Mouse (Mus musculus) CH12.LX (cell line): Measurements from ENCODE around the gene Cdv3. TPM values are rescaled to one million over a fixed set of nuclear protein-coding genes. Genes with fewer than 3 reads are reported as not detected.

Experiments used
- DNase-seq: peaks from one replicate; pipeline ENCODE4 v3.0.0-alpha.2; 2013; ENCODE audit errors: extremely low read depth
- H3K27ac ChIP-seq: 2 replicates; pipeline ENCODE4 v1.5.1; 2012; ENCODE audit warnings: low read depth, mild to moderate bottlenecking, control low read depth, moderate library complexity; ENCODE audit not compliant: insufficient read depth
- H3K27me3 ChIP-seq: replicated peaks from 2 replicates; pipeline ENCODE3; 2012; ENCODE audit warnings: inconsistent platforms
- H3K36me3 ChIP-seq, 2 experiments: replicated peaks in 1 of 2; 2 replicates each; pipeline versions ENCODE3 to v1.6.1; 2012; ENCODE audit warnings: inconsistent platforms in 1 of 2, low read length in 1 of 2, mild to moderate bottlenecking in 1 of 2, mixed read lengths in 1 of 2, moderate library complexity in 1 of 2; ENCODE audit not compliant: control insufficient read depth in 1 of 2, insufficient read depth in 1 of 2
- H3K4me1 ChIP-seq, 2 experiments: 2 replicates each; pipeline ENCODE4 v1.6.1; 2012; ENCODE audit warnings: inconsistent platforms in 1 of 2, moderate library complexity in 1 of 2; ENCODE audit not compliant: insufficient read depth in 2 of 2, control insufficient read depth in 1 of 2
- H3K4me2 ChIP-seq: 2 replicates; pipeline ENCODE4 v1.6.1; 2012; ENCODE audit warnings: low read depth, mild to moderate bottlenecking, control low read depth; ENCODE audit not compliant: poor library complexity, insufficient read depth, severe bottlenecking
- H3K4me3 ChIP-seq, 3 experiments: fragments of 150-350 bp in 1 of 3; sonication (generic) in 1 of 3; replicated peaks in 1 of 3; 2 replicates each; pipeline versions ENCODE3 to v1.5.1; 2011 to 2012; ENCODE audit warnings: low read depth in 2 of 3, low read length in 2 of 3, mild to moderate bottlenecking in 2 of 3, moderate library complexity in 2 of 3, control low read depth in 1 of 3, improper control_type of control experiment in 1 of 3, inconsistent platforms in 1 of 3, mixed read lengths in 1 of 3; ENCODE audit not compliant: poor library complexity in 1 of 3
- H3K79me2 ChIP-seq: replicated peaks from 2 replicates; pipeline ENCODE4 v1.6.1; 2012; ENCODE audit warnings: mild to moderate bottlenecking, moderate library complexity; ENCODE audit not compliant: control insufficient read depth, poor library complexity, insufficient read depth, severe bottlenecking; ENCODE audit errors: extremely low read depth
- H3K9ac ChIP-seq: 2 replicates; pipeline ENCODE4 v1.6.1; 2012; ENCODE audit warnings: low read depth, mild to moderate bottlenecking, control low read depth, moderate library complexity; ENCODE audit not compliant: insufficient read depth
- H3K9me3 ChIP-seq: replicated peaks from 2 replicates; pipeline ENCODE3; 2012; ENCODE audit warnings: low read length, inconsistent platforms, mixed read lengths
- BHLHE40 ChIP-seq: IDR thresholded peaks from 2 replicates; pipeline ENCODE4 v1.6.1; 2011; ENCODE audit warnings: mild to moderate bottlenecking, low read depth, low read length, improper control_type of control experiment
- ELF1 ChIP-seq: IDR thresholded peaks from 2 replicates; pipeline ENCODE4 v1.6.1; 2014; ENCODE audit warnings: low read depth, mild to moderate bottlenecking, inconsistent platforms, low read length, improper control_type of control experiment
- ETS1 ChIP-seq: conservative IDR thresholded peaks from 2 replicates; pipeline ENCODE4 v1.6.1; 2012; ENCODE audit warnings: low read depth, mild to moderate bottlenecking, inconsistent platforms, low read length, improper control_type of control experiment, moderate library complexity
- JUND ChIP-seq: conservative IDR thresholded peaks from 2 replicates; pipeline ENCODE4 v1.6.1; 2011; ENCODE audit warnings: low read depth, low read length, improper control_type of control experiment
- MAX ChIP-seq: IDR thresholded peaks from 2 replicates; pipeline ENCODE4 v1.6.1; 2011; ENCODE audit warnings: low read length, improper control_type of control experiment
- MEF2A ChIP-seq: IDR thresholded peaks from 2 replicates; pipeline ENCODE4 v1.6.1; 2014; ENCODE audit warnings: low read depth, mild to moderate bottlenecking, inconsistent platforms, low read length, improper control_type of control experiment, borderline replicate concordance
- NRF1 ChIP-seq: IDR thresholded peaks from 2 replicates; pipeline ENCODE4 v1.6.1; 2014; ENCODE audit warnings: low read depth, mild to moderate bottlenecking, inconsistent platforms, low read length, improper control_type of control experiment, moderate library complexity
- POLR2A ChIP-seq: IDR thresholded peaks from 2 replicates; pipeline ENCODE4 v1.6.1; 2011; ENCODE audit warnings: low read depth, mild to moderate bottlenecking, improper control_type of control experiment, low read length
- RAD21 ChIP-seq: IDR thresholded peaks from 2 replicates; pipeline ENCODE4 v1.6.1; 2011; ENCODE audit warnings: low read depth, mild to moderate bottlenecking, low read length, improper control_type of control experiment, moderate library complexity
- SMC3 ChIP-seq: IDR thresholded peaks from 2 replicates; pipeline ENCODE4 v1.6.1; 2011; ENCODE audit warnings: low read depth, low read length, improper control_type of control experiment
- UBTF ChIP-seq: IDR thresholded peaks from 2 replicates; pipeline ENCODE4 v1.6.1; 2012; ENCODE audit warnings: low read depth, mild to moderate bottlenecking, inconsistent platforms, low read length, improper control_type of control experiment, moderate library complexity
- USF1 ChIP-seq: IDR thresholded peaks from 2 replicates; pipeline ENCODE4 v1.6.1; 2014; ENCODE audit warnings: low read depth, mild to moderate bottlenecking, inconsistent platforms, low read length, improper control_type of control experiment
- ZC3H11A ChIP-seq: IDR thresholded peaks from 2 replicates; pipeline ENCODE4 v1.6.1; 2012; ENCODE audit warnings: low read depth, mild to moderate bottlenecking, inconsistent platforms, low read length, improper control_type of control experiment
- ZMIZ1 ChIP-seq: IDR thresholded peaks from 2 replicates; pipeline ENCODE4 v1.6.1; 2012; ENCODE audit warnings: low read depth, mild to moderate bottlenecking, inconsistent platforms, low read length, improper control_type of control experiment
- ZNF384 ChIP-seq: IDR thresholded peaks from 2 replicates; pipeline ENCODE4 v1.6.1; 2012; ENCODE audit warnings: low read depth, low read length, improper control_type of control experiment, inconsistent platforms
- dilution Hi-C: fragments of 300-500 bp; cut with MboI; formaldehyde crosslinking; loops from 2 replicates; pipeline ENCODE4 v1.14.3; 2020; ENCODE audit warnings: low sequenced_read_pairs; ENCODE audit not compliant: extremely low pct_unique_long_range_greater_than_20kb, extremely low pct_ligation_motif_present
- in situ Hi-C: fragments of 300-500 bp; cut with MboI; formaldehyde crosslinking; loops from 3 replicates; pipeline ENCODE4 v1.14.3; 2019; ENCODE audit warnings: low sequenced_read_pairs, low pct_ligation_motif_present, low pct_unique_long_range_greater_than_20kb, mixed read lengths
- polyA plus RNA-seq: library from polyadenylated mRNA; unstranded; fragments of >175 nt; gene quantifications from 2 replicates; pipeline ENCODE4 v1.2.1, GENCODE M21; 2012; ENCODE audit warnings: low read depth; ENCODE audit not compliant: insufficient read length
- total RNA-seq, 2 experiments: library from RNA; depleted of rRNA; stranded (reverse); fragments of 300-350 nt in 1 of 2; fragments of >200 nt in 1 of 2; gene quantifications; 2 replicates each; pipeline ENCODE4 v1.2.3; 2012 to 2014

Gene Cdv3
- total and polyA plus RNA-seq, 3 experiments = 189 to 341 (median 281) TPM

GRCm38 (mm10) chr9:103369951-103370350 lies 4.3 kb upstream of the Cdv3 start:
- Histone ChIP-seq H3K79me2 (peaks cover 4% of the 10 kb centered on the region), H3K4me3 (no peak overlapping the region), H3K36me3 (peaks cover 0 to 2% of the 10 kb centered on the region in 2 experiments), H3K4me1 (peaks cover 2 to 15% of the 10 kb centered on the region in 2 experiments; a peak in 3 of 4 replicates), H3K9ac (no peak overlapping the region), H3K4me2 (no peak overlapping the region), H3K27ac (no peak overlapping the region), H3K9me3 (no peaks in the 10 kb centered on the region), H3K27me3 (no peaks in the 10 kb centered on the region)
- no peak for DNase-seq
- dilution Hi-C loops (no loop called here), in situ Hi-C loops (loop anchor here (5.0 kb wide), 1 partner anchor 52 kb away; no protein-coding TSS in a partner anchor)
- no peak for TF ChIP-seq MEF2A
- TF ChIP-seq NRF1 = no peak
- TF ChIP-seq UBTF = no peak
- no peak for TF ChIP-seq MAX
- no peak for TF ChIP-seq ETS1
- no peak for TF ChIP-seq BHLHE40
- TF ChIP-seq ZMIZ1 = no peak
- TF ChIP-seq RAD21 = no peak

- dilution Hi-C loops (no loop called here), in situ Hi-C loops (loop anchor here (5.0 kb wide), 1 partner anchor 56 kb away; no protein-coding TSS in a partner anchor)
- Histone ChIP-seq H3K4me1 (peaks cover 2 to 25% of the 10 kb centered on the region in 2 experiments; a peak in 3 of 4 replicates), H3K9me3 (no peaks in the 10 kb centered on the region), H3K4me3 (peak overlapping the region; percentile 50 to 53 (median 52)), H3K27ac (0 out of 2 replicates have a peak overlapping the region, but pooled peaks have one; percentile 27), H3K9ac (peak overlapping the region; percentile 96), H3K79me2 (peaks cover 36% of the 10 kb centered on the region), H3K27me3 (no peaks in the 10 kb centered on the region), H3K36me3 (peaks cover 0 to 15% of the 10 kb centered on the region in 2 experiments), H3K4me2 (peak overlapping the region; percentile 96)
- TF ChIP-seq MAX = no peak
- TF ChIP-seq ZNF384 = no peak
- TF ChIP-seq UBTF = no peak
- no peak for TF ChIP-seq SMC3
- no peak for TF ChIP-seq ELF1
- no peak for TF ChIP-seq POLR2A
- no peak for TF ChIP-seq JUND
- no peak for TF ChIP-seq ETS1
- no peak for TF ChIP-seq USF1
- TF ChIP-seq ZC3H11A = no peak
- no peak for TF ChIP-seq RAD21
- no peak for DNase-seq
Measured at GRCm38 (mm10) chr9:103366356-103366755, 716 bp upstream of the Cdv3 start.
